Mouse (Mus musculus): ENCODE results near the gene Tmem54.

DNA sequence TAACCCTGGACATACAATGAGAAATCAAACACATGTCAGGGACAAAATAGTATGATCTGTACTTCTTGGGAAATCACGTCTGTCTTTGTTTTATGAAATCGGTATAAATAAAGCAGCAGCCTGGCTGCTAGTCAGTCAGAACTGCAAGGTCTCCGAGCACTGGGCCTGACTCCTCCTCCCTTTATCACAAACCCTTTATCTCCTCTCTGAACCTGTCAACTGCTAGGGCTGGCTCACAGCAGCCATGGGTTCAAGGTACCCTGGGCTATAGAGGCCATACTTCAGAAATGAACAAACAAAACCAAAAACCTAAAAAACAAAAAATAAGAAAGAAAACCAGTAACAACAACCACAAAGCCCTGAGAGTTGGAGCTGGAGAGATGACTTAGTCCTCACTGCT, 53.2 kb downstream of the Tmem54 start:
- no peak for TF ChIP-seq GATA1 (IDR thresholded peaks at IDR 0.05; ENCODE audit: borderline replicate concordance, low read length)
- TF ChIP-seq FLI1 (IDR thresholded peaks at IDR 0.05; ENCODE audit: low read length): no peak

All from megakaryocyte, embryonic 14.5 days (primary cell).